8 mouse cellular contexts compared by ENCODE assay signal in genomic region chr7:17062845-17063244, GRCm38 (mm10). TPM values are rescaled to one million over a fixed set of nuclear protein-coding genes. Genes with fewer than 3 reads are reported as not detected.
A peak's percentile ranks its signal among the peaks of the same experiment; 100 is the strongest.
DNase-seq lines count a peak whose midpoint lies in the region; ATAC-seq and TF ChIP-seq lines count a peak whose summit lies in the region.

No protein-coding gene starts in this region.

- 16% methylated on average over 11 of the region's 11 CpGs for WGBS in heart, embryonic 10.5 days
- WGBS in midbrain, embryonic 12.5 days = 16% methylated on average over 11 of the region's 11 CpGs

- H3K4me1 ChIP-seq in heart, embryonic 10.5 days = peaks cover 42% of the 10 kb centered on the region
- H3K4me1 ChIP-seq in midbrain, embryonic 12.5 days = peaks cover 45% of the 10 kb centered on the region

- no peak for DNase-seq in gastrocnemius, adult 2 months
- DNase-seq in gastrocnemius, postnatal 10 days = no peak
- DNase-seq in heart, embryonic 10.5 days (ENCODE audit: low spot score) = peak; percentile 73
- peak; percentile 25 to 79 for DNase-seq in kidney, postnatal 25 days
- no peak for DNase-seq in adrenal gland, postnatal 14 days
- DNase-seq in natural killer cell, adult 2 months (ENCODE audit: low spot score in 2 of 2) = no peak
- DNase-seq in adrenal gland, adult 18-20 months (ENCODE audit: low spot score in 2 of 2) = no peak

- H3K9me3 ChIP-seq in heart, embryonic 10.5 days = no peaks in the 10 kb centered on the region
- no peaks in the 10 kb centered on the region for H3K9me3 ChIP-seq in midbrain, embryonic 12.5 days

- H3K9ac ChIP-seq in midbrain, embryonic 12.5 days (replicated peaks) = peak overlapping the region; percentile 55; the same call in 1 of the 2 replicates

- intact Hi-C loops in gastrocnemius, adult 2 months (cut with DNase I) = no loop called here

- peak overlapping the region; percentile 93 for H3K27ac ChIP-seq in gastrocnemius, adult 2 months
- peak overlapping the region; percentile 95 for H3K27ac ChIP-seq in heart, embryonic 10.5 days
- H3K27ac ChIP-seq in midbrain, embryonic 12.5 days (replicated peaks) = no peak overlapping the region

- peak overlapping the region; percentile 55 for H3K4me2 ChIP-seq in midbrain, embryonic 12.5 days (replicated peaks)

- TF ChIP-seq CTCF in gastrocnemius, adult 2 months (IDR thresholded peaks at IDR 0.05) = no peak

- 0 out of 2 replicates have a peak, but pooled peaks cover 4% of the 10 kb centered on the region for H3K27me3 ChIP-seq in heart, embryonic 10.5 days (ENCODE audit: insufficient read depth, poor library complexity, severe bottlenecking)
- H3K27me3 ChIP-seq in midbrain, embryonic 12.5 days = peaks cover 32% of the 10 kb centered on the region

- H3K4me3 ChIP-seq in gastrocnemius, adult 2 months = peak overlapping the region; percentile 47
- H3K4me3 ChIP-seq in heart, embryonic 10.5 days = peak overlapping the region; percentile 67
- H3K4me3 ChIP-seq in midbrain, embryonic 12.5 days = peak overlapping the region; percentile 39

- no peaks in the 10 kb centered on the region for H3K36me3 ChIP-seq in heart, embryonic 10.5 days
- no peaks in the 10 kb centered on the region for H3K36me3 ChIP-seq in midbrain, embryonic 12.5 days

- peak; percentile 16; the same call in 1 of the 2 replicates for ATAC-seq in midbrain, embryonic 12.5 days (ENCODE audit: low FRiP score, low read depth)

RNA-seq across cellular contexts. Expression of gene Hif3a, which starts 0.6 kb away (rescaled TPM):
- total RNA-seq in gastrocnemius, adult 2 months (2021) = 1 to 10 TPM in 1 of 2 experiments, under 1 TPM in 1; 0.84 to 1.6 TPM
- 1 to 10 TPM; 1.9 to 3.1 TPM for total RNA-seq in gastrocnemius, postnatal 10 days (2021)
- 18.2 and 31.3 TPM in 2 replicates for polyA plus RNA-seq in heart, embryonic 10.5 days (2016; fragmentation: Nextera tagmentation; extraction: Ambion mirVana)
- polyA plus RNA-seq in midbrain, embryonic 12.5 days (2016; fragmentation: Nextera tagmentation; extraction: Ambion mirVana) = 4.9 and 5.1 TPM in 2 replicates
- 5.3 and 7.8 TPM in 2 replicates for total RNA-seq in adrenal gland, postnatal 14 days (2021)
- 1 to 10 TPM; 3.4 to 4.3 TPM for total RNA-seq in adrenal gland, adult 18-20 months (2021)

RNA-seq across cellular contexts. Expression of gene Psg16, which starts 11.0 kb away (rescaled TPM):
- total RNA-seq in gastrocnemius, adult 2 months (2021) = under 1 TPM; 0.08 to 0.14 TPM
- under 1 TPM; 0.05 to 0.14 TPM for total RNA-seq in gastrocnemius, postnatal 10 days (2021)
- polyA plus RNA-seq in heart, embryonic 10.5 days (2016; fragmentation: Nextera tagmentation; extraction: Ambion mirVana) = 0.03 and 0.04 TPM in 2 replicates
- polyA plus RNA-seq in midbrain, embryonic 12.5 days (2016; fragmentation: Nextera tagmentation; extraction: Ambion mirVana) = 0.21 and 0.23 TPM in 2 replicates
- total RNA-seq in adrenal gland, postnatal 14 days (2021) = 0.23 and 0.33 TPM in 2 replicates
- under 1 TPM; 0.32 to 0.33 TPM for total RNA-seq in adrenal gland, adult 18-20 months (2021)

RNA-seq across cellular contexts. Expression of gene Ppp5c, which starts 35.1 kb away (rescaled TPM):
- total RNA-seq in gastrocnemius, adult 2 months (2021) = 10 to 100 TPM; 64.8 to 65.8 TPM
- 10 to 100 TPM; 54.1 to 69.8 TPM for total RNA-seq in gastrocnemius, postnatal 10 days (2021)
- 112 and 124 TPM in 2 replicates for polyA plus RNA-seq in heart, embryonic 10.5 days (2016; fragmentation: Nextera tagmentation; extraction: Ambion mirVana)
- polyA plus RNA-seq in midbrain, embryonic 12.5 days (2016; fragmentation: Nextera tagmentation; extraction: Ambion mirVana) = 102 TPM in 2 replicates
- 90.9 and 93.2 TPM in 2 replicates for total RNA-seq in adrenal gland, postnatal 14 days (2021)
- total RNA-seq in adrenal gland, adult 18-20 months (2021) = 10 to 100 TPM; 88.9 to 95.2 TPM

Comparison
In these comparisons a context has a peak if more than half of its experiments do, and no peak if none do; other contexts are left out.
1. DNase-seq: peak in heart, embryonic 10.5 days (single experiment) and kidney, postnatal 25 days (2 of 2); none in gastrocnemius, adult 2 months (single experiment), gastrocnemius, postnatal 10 days (single experiment), adrenal gland, postnatal 14 days (single experiment), natural killer cell, adult 2 months (0 of 2) and adrenal gland, adult 18-20 months (0 of 2).
2. Peak in every context shown above with its lines, with median percentiles within 50 percentile points of each other: H3K4me3 ChIP-seq.